Mouse (Mus musculus): ENCODE results near the gene Krt24. TPM values are rescaled to one million over a fixed set of nuclear protein-coding genes. Genes with fewer than 3 reads are reported as not detected.

The Krt24 gene
- total RNA-seq (2021) (not detected), polyA plus RNA-seq (2012; rRNA removed) (not detected in 2 replicates)
- long read RNA-seq, result 0 reads

GRCm38 (mm10) chr11:99284833-99285312 is at the start of gene Krt24:
Gene Krt24, minus strand, starts transcription at chr11:99285262.
- DNase-seq, result no peak
- 44% methylated on average over 11 of the region's 11 CpGs for WGBS
- Histone ChIP-seq H3K4me3 (no peak within 1 kb of the TSS), H3K27me3 (ENCODE audit: control insufficient read depth, insufficient read depth, low read length) (peaks cover 2% of the 10 kb centered on the region; the same call in 1 of the 2 replicates), H3K27ac (no peak within 1 kb of the TSS), H3K36me3 (ENCODE audit: control insufficient read depth, insufficient read depth, low read length) (no peaks in the 10 kb centered on the region), H3K79me2 (replicated peaks; ENCODE audit: control insufficient read depth, insufficient read depth, low read length) (no peaks in the 10 kb centered on the region), H3K4me1 (ENCODE audit: control insufficient read depth, insufficient read depth, low read length) (no peaks in the 10 kb centered on the region), H3K9ac (ENCODE audit: low read depth, low read length) (no peak within 1 kb of the TSS)
- TF ChIP-seq EP300 (IDR thresholded peaks at IDR 0.05; ENCODE audit: insufficient read depth, low read depth, low read length) (no peak), CTCF (IDR thresholded peaks at IDR 0.05) (no peak), POLR2A (IDR thresholded peaks at IDR 0.05; ENCODE audit: insufficient read depth, low read depth, low read length) (no peak)
- intact Hi-C loops (cut with DNase I), result no loop called here

GRCm38 (mm10) chr11:99333426-99333825 is 48.4 kb upstream of the Krt24 start:
- Histone ChIP-seq H3K4me1 (ENCODE audit: control insufficient read depth, insufficient read depth, low read length) (no peaks in the 10 kb centered on the region), H3K27ac (no peak overlapping the region), H3K4me3 (no peak overlapping the region), H3K9ac (ENCODE audit: low read depth, low read length) (no peak overlapping the region), H3K79me2 (replicated peaks; ENCODE audit: control insufficient read depth, insufficient read depth, low read length) (no peaks in the 10 kb centered on the region), H3K27me3 (ENCODE audit: control insufficient read depth, insufficient read depth, low read length) (no peaks in the 10 kb centered on the region), H3K36me3 (ENCODE audit: control insufficient read depth, insufficient read depth, low read length) (no peaks in the 10 kb centered on the region)
- intact Hi-C loops (cut with DNase I), result no loop called here
- no peak for DNase-seq
- TF ChIP-seq EP300 (IDR thresholded peaks at IDR 0.05; ENCODE audit: insufficient read depth, low read depth, low read length) (no peak), CTCF (IDR thresholded peaks at IDR 0.05) (no peak), POLR2A (IDR thresholded peaks at IDR 0.05; ENCODE audit: insufficient read depth, low read depth, low read length) (no peak)
- WGBS, result 70% methylated on average over 13 of the region's 13 CpGs

- no peaks in the 10 kb centered on the region for H3K27me3 ChIP-seq (ENCODE audit: control insufficient read depth, insufficient read depth, low read length)
- 67% methylated on average over 2 of the region's 2 CpGs for WGBS
These were observed 44.6 kb upstream of the Krt24 start for GRCm38 (mm10) chr11:99329655-99330054.

GRCm38 (mm10) chr11:99322851-99323250 is 37.8 kb upstream of the Krt24 start, which contains the start of gene Krt25:
Gene Krt25, minus strand, starts transcription at chr11:99322951.
- H3K79me2 ChIP-seq (replicated peaks; ENCODE audit: control insufficient read depth, insufficient read depth, low read length), result no peaks in the 10 kb centered on the region
- WGBS, result 87% methylated on average over 11 of the region's 11 CpGs
- no peaks in the 10 kb centered on the region for H3K4me1 ChIP-seq (ENCODE audit: control insufficient read depth, insufficient read depth, low read length)
- H3K27ac ChIP-seq, result no peak within 1 kb of the TSS
- H3K4me3 ChIP-seq, result no peak within 1 kb of the TSS
- no peaks in the 10 kb centered on the region for H3K36me3 ChIP-seq (ENCODE audit: control insufficient read depth, insufficient read depth, low read length)
- intact Hi-C loops (cut with DNase I), result no loop called here
- no peaks in the 10 kb centered on the region for H3K27me3 ChIP-seq (ENCODE audit: control insufficient read depth, insufficient read depth, low read length)
- DNase-seq, result no peak
- no peak for TF ChIP-seq CTCF (IDR thresholded peaks at IDR 0.05)
- H3K9ac ChIP-seq (ENCODE audit: low read depth, low read length), result no peak within 1 kb of the TSS

More at GRCm38 (mm10) chr11:99329655-99330054, 44.6 kb upstream of the Krt24 start:
- no peak for DNase-seq
- no peak for TF ChIP-seq CTCF (IDR thresholded peaks at IDR 0.05)
- no peaks in the 10 kb centered on the region for H3K36me3 ChIP-seq (ENCODE audit: control insufficient read depth, insufficient read depth, low read length)
- no peaks in the 10 kb centered on the region for H3K79me2 ChIP-seq (replicated peaks; ENCODE audit: control insufficient read depth, insufficient read depth, low read length)
- intact Hi-C loops (cut with DNase I), result no loop called here
- H3K4me1 ChIP-seq (ENCODE audit: control insufficient read depth, insufficient read depth, low read length), result no peaks in the 10 kb centered on the region
- H3K9ac ChIP-seq (ENCODE audit: low read depth, low read length), result no peak overlapping the region
- no peak overlapping the region for H3K4me3 ChIP-seq
- no peak overlapping the region for H3K27ac ChIP-seq

- TF ChIP-seq CTCF (IDR thresholded peaks at IDR 0.05) (no peak), POLR2A (IDR thresholded peaks at IDR 0.05; ENCODE audit: insufficient read depth, low read depth, low read length) (no peak), EP300 (IDR thresholded peaks at IDR 0.05; ENCODE audit: insufficient read depth, low read depth, low read length) (no peak)
- Histone ChIP-seq H3K27me3 (ENCODE audit: control insufficient read depth, insufficient read depth, low read length) (no peaks in the 10 kb centered on the region), H3K4me3 (no peak overlapping the region), H3K79me2 (replicated peaks; ENCODE audit: control insufficient read depth, insufficient read depth, low read length) (no peaks in the 10 kb centered on the region), H3K36me3 (ENCODE audit: control insufficient read depth, insufficient read depth, low read length) (no peaks in the 10 kb centered on the region), H3K9ac (ENCODE audit: low read depth, low read length) (no peak overlapping the region), H3K4me1 (ENCODE audit: control insufficient read depth, insufficient read depth, low read length) (no peaks in the 10 kb centered on the region), H3K27ac (no peak overlapping the region)
- 83% methylated on average over 14 of the region's 14 CpGs for WGBS
- DNase-seq, result no peak
- intact Hi-C loops (cut with DNase I), result no loop called here
These were observed 36.0 kb upstream of the Krt24 start for GRCm38 (mm10) chr11:99321094-99321493.

- H3K36me3 ChIP-seq (ENCODE audit: control insufficient read depth, insufficient read depth, low read length), result no peaks in the 10 kb centered on the region
- 33% methylated on average over 9 of the region's 9 CpGs for WGBS
- intact Hi-C loops (cut with DNase I), result no loop called here
- H3K79me2 ChIP-seq (replicated peaks; ENCODE audit: control insufficient read depth, insufficient read depth, low read length), result no peaks in the 10 kb centered on the region
- DNase-seq, result no peak
- no peaks in the 10 kb centered on the region for H3K4me1 ChIP-seq (ENCODE audit: control insufficient read depth, insufficient read depth, low read length)
- no peak for TF ChIP-seq EP300 (IDR thresholded peaks at IDR 0.05; ENCODE audit: insufficient read depth, low read depth, low read length)
- no peak for TF ChIP-seq POLR2A (IDR thresholded peaks at IDR 0.05; ENCODE audit: insufficient read depth, low read depth, low read length)
- TF ChIP-seq CTCF (IDR thresholded peaks at IDR 0.05), result no peak
- H3K27me3 ChIP-seq (ENCODE audit: control insufficient read depth, insufficient read depth, low read length), result no peaks in the 10 kb centered on the region
- H3K9ac ChIP-seq (ENCODE audit: low read depth, low read length), result no peak overlapping the region
- H3K27ac ChIP-seq, result no peak overlapping the region
- no peak overlapping the region for H3K4me3 ChIP-seq
These were observed 34.1 kb upstream of the Krt24 start for GRCm38 (mm10) chr11:99319127-99319526.

Measured in heart, adult 2 months (tissue).